Mouse (Mus musculus): Measurements from ENCODE around the gene Olfr1215. TPM values are rescaled to one million over a fixed set of nuclear protein-coding genes. Genes with fewer than 3 reads are reported as not detected.
"Not testable (repeated sequence)": the region's sequence is repeated elsewhere in the genome, so short reads cannot be mapped to it uniquely, and the experiment has no call there.

The Olfr1215 gene
- not detected in 2 replicates for polyA plus RNA-seq (2014; fragmentation: Nextera tagmentation; extraction: Ambion mirVana)

GRCm38 (mm10) chr2:89006873-89007272 lies at the start of gene Olfr1215:
Gene Olfr1215 (minus strand): TSS chr2:89006973.
- Histone ChIP-seq H3K4me1 (ENCODE audit: control insufficient read depth, insufficient read depth, low read length) (no peaks in the 10 kb centered on the region), H3K36me3 (ENCODE audit: control insufficient read depth, insufficient read depth, low read length) (no peaks in the 10 kb centered on the region), H3K27ac (ENCODE audit: low read depth, low read length) (no peak within 1 kb of the TSS), H3K9me3 (replicated peaks; ENCODE audit: control insufficient read depth, low read length) (no peaks in the 10 kb centered on the region), H3K27me3 (replicated peaks; ENCODE audit: control insufficient read depth, insufficient read depth, low read length) (no peaks in the 10 kb centered on the region), H3K9ac (ENCODE audit: low read length) (no peak within 1 kb of the TSS), H3K4me3 (ENCODE audit: low read depth, low read length) (no peak within 1 kb of the TSS), H3K4me2 (ENCODE audit: low read length) (no peak within 1 kb of the TSS)
- ATAC-seq (no peak), DNase-seq (ENCODE audit: low spot score) (no peak)
- 78% methylated on average over 2 of the region's 2 CpGs for WGBS

- Histone ChIP-seq H3K4me1 (ENCODE audit: control insufficient read depth, insufficient read depth, low read length) (no peaks in the 10 kb centered on the region), H3K36me3 (ENCODE audit: control insufficient read depth, insufficient read depth, low read length) (no peaks in the 10 kb centered on the region), H3K27me3 (replicated peaks; ENCODE audit: control insufficient read depth, insufficient read depth, low read length) (no peaks in the 10 kb centered on the region), H3K4me3 (ENCODE audit: low read depth, low read length) (no peak within 1 kb of the TSS), H3K9ac (ENCODE audit: low read length) (no peak within 1 kb of the TSS), H3K9me3 (replicated peaks; ENCODE audit: control insufficient read depth, low read length) (no peaks in the 10 kb centered on the region), H3K27ac (ENCODE audit: low read depth, low read length) (no peak within 1 kb of the TSS), H3K4me2 (ENCODE audit: low read length) (no peak within 1 kb of the TSS)
- 69% methylated on average over 2 of the region's 2 CpGs for WGBS
- ATAC-seq: no peak
- no peak for DNase-seq (ENCODE audit: low spot score)
Measured at GRCm38 (mm10) chr2:89031965-89032364, 25.2 kb upstream of the Olfr1215 start, which contains the start of gene Olfr1217. Gene Olfr1217 (minus strand): TSS chr2:89032065.

- ATAC-seq; H3K27me3 ChIP-seq (replicated peaks; ENCODE audit: control insufficient read depth, insufficient read depth, low read length); H3K4me2 ChIP-seq (ENCODE audit: low read length); H3K27ac ChIP-seq (ENCODE audit: low read depth, low read length); H3K36me3 ChIP-seq (ENCODE audit: control insufficient read depth, insufficient read depth, low read length); DNase-seq (ENCODE audit: low spot score); H3K4me1 ChIP-seq (ENCODE audit: control insufficient read depth, insufficient read depth, low read length); H3K9ac ChIP-seq (ENCODE audit: low read length); H3K9me3 ChIP-seq (replicated peaks; ENCODE audit: control insufficient read depth, low read length); H3K4me3 ChIP-seq (ENCODE audit: low read depth, low read length): not testable (repeated sequence)
- WGBS: 70% methylated on average over 3 of the region's 3 CpGs
Measured at GRCm38 (mm10) chr2:89021436-89021835, 14.7 kb upstream of the Olfr1215 start.

GRCm38 (mm10) chr2:89018240-89018639 lies 11.5 kb upstream of the Olfr1215 start, which contains the start of gene Olfr1216:
Gene Olfr1216 (minus strand): TSS chr2:89018340.
- Histone ChIP-seq H3K36me3 (ENCODE audit: control insufficient read depth, insufficient read depth, low read length) (no peaks in the 10 kb centered on the region), H3K4me3 (ENCODE audit: low read depth, low read length) (no peak within 1 kb of the TSS), H3K4me2 (ENCODE audit: low read length) (no peak within 1 kb of the TSS), H3K9ac (ENCODE audit: low read length) (no peak within 1 kb of the TSS), H3K27ac (ENCODE audit: low read depth, low read length) (no peak within 1 kb of the TSS), H3K27me3 (replicated peaks; ENCODE audit: control insufficient read depth, insufficient read depth, low read length) (no peaks in the 10 kb centered on the region), H3K9me3 (replicated peaks; ENCODE audit: control insufficient read depth, low read length) (no peaks in the 10 kb centered on the region), H3K4me1 (ENCODE audit: control insufficient read depth, insufficient read depth, low read length) (no peaks in the 10 kb centered on the region)
- no peak for DNase-seq (ENCODE audit: low spot score)
- ATAC-seq: no peak
- whole genome bisulfite sequencing: 90% methylated on average over 1 of the region's 1 CpGs

GRCm38 (mm10) chr2:88992553-88992952 lies 14.2 kb downstream of the Olfr1215 start, which contains the start of gene Olfr1214:
Gene Olfr1214 (minus strand): TSS chr2:88992653.
- Histone ChIP-seq H3K27ac (ENCODE audit: low read depth, low read length) (no peak within 1 kb of the TSS), H3K9me3 (replicated peaks; ENCODE audit: control insufficient read depth, low read length) (no peaks in the 10 kb centered on the region), H3K4me2 (ENCODE audit: low read length) (no peak within 1 kb of the TSS), H3K4me3 (ENCODE audit: low read depth, low read length) (no peak within 1 kb of the TSS), H3K9ac (ENCODE audit: low read length) (no peak within 1 kb of the TSS), H3K4me1 (ENCODE audit: control insufficient read depth, insufficient read depth, low read length) (no peaks in the 10 kb centered on the region), H3K36me3 (ENCODE audit: control insufficient read depth, insufficient read depth, low read length) (no peaks in the 10 kb centered on the region), H3K27me3 (replicated peaks; ENCODE audit: control insufficient read depth, insufficient read depth, low read length) (no peaks in the 10 kb centered on the region)
- DNase-seq (ENCODE audit: low spot score) (no peak), ATAC-seq (no peak)
- WGBS: 87% methylated on average over 1 of the region's 1 CpGs

- Histone ChIP-seq H3K27ac (ENCODE audit: low read depth, low read length) (no peak within 1 kb of the TSS), H3K27me3 (replicated peaks; ENCODE audit: control insufficient read depth, insufficient read depth, low read length) (no peaks in the 10 kb centered on the region), H3K9me3 (replicated peaks; ENCODE audit: control insufficient read depth, low read length) (no peaks in the 10 kb centered on the region), H3K4me3 (ENCODE audit: low read depth, low read length) (no peak within 1 kb of the TSS), H3K9ac (ENCODE audit: low read length) (no peak within 1 kb of the TSS), H3K36me3 (ENCODE audit: control insufficient read depth, insufficient read depth, low read length) (no peaks in the 10 kb centered on the region), H3K4me2 (ENCODE audit: low read length) (no peak within 1 kb of the TSS), H3K4me1 (ENCODE audit: control insufficient read depth, insufficient read depth, low read length) (no peaks in the 10 kb centered on the region)
- no peak for ATAC-seq
- 87% methylated on average over 1 of the region's 1 CpGs for WGBS
- DNase-seq (ENCODE audit: low spot score): no peak
Measured at GRCm38 (mm10) chr2:88980181-88980580, 26.6 kb downstream of the Olfr1215 start, which contains the start of gene Gm13762. Gene Gm13762 (minus strand): TSS chr2:88980281.

- H3K9ac ChIP-seq (ENCODE audit: low read length): no peak within 1 kb of the TSS
- no peaks in the 10 kb centered on the region for H3K36me3 ChIP-seq (ENCODE audit: control insufficient read depth, insufficient read depth, low read length)
- no peak within 1 kb of the TSS for H3K4me3 ChIP-seq (ENCODE audit: low read depth, low read length)
- DNase-seq (ENCODE audit: low spot score) (no peak), ATAC-seq (no peak)
- no peaks in the 10 kb centered on the region for H3K9me3 ChIP-seq (replicated peaks; ENCODE audit: control insufficient read depth, low read length)
- H3K4me2 ChIP-seq (ENCODE audit: low read length): no peak within 1 kb of the TSS
- H3K4me1 ChIP-seq (ENCODE audit: control insufficient read depth, insufficient read depth, low read length): no peaks in the 10 kb centered on the region
- H3K27me3 ChIP-seq (replicated peaks; ENCODE audit: control insufficient read depth, insufficient read depth, low read length): no peaks in the 10 kb centered on the region
- no peak within 1 kb of the TSS for H3K27ac ChIP-seq (ENCODE audit: low read depth, low read length)
Measured at GRCm38 (mm10) chr2:88953669-88954068, 53.1 kb downstream of the Olfr1215 start, which contains the start of gene Olfr1212. Gene Olfr1212 (plus strand): TSS chr2:88953969.

Other genes with a start within 250 kb of the Olfr1215 start
- gene Olfr1199, start 246.5 kb downstream of the Olfr1215 start, polyA plus RNA-seq (2014; fragmentation: Nextera tagmentation; extraction: Ambion mirVana): not detected in 2 replicates
- not detected in 2 replicates for gene Olfr1200, start 236.5 kb downstream of the Olfr1215 start, polyA plus RNA-seq (2014; fragmentation: Nextera tagmentation; extraction: Ambion mirVana)
- gene Olfr1201, start 213.9 kb downstream of the Olfr1215 start, polyA plus RNA-seq (2014; fragmentation: Nextera tagmentation; extraction: Ambion mirVana): not detected in 2 replicates
- not detected in 2 replicates for gene Olfr1202, start 192.5 kb downstream of the Olfr1215 start, polyA plus RNA-seq (2014; fragmentation: Nextera tagmentation; extraction: Ambion mirVana)
- not detected in 2 replicates for gene Olfr1205, start 177.2 kb downstream of the Olfr1215 start, polyA plus RNA-seq (2014; fragmentation: Nextera tagmentation; extraction: Ambion mirVana)
- not detected in 2 replicates for gene Olfr1204, start 157.7 kb downstream of the Olfr1215 start, polyA plus RNA-seq (2014; fragmentation: Nextera tagmentation; extraction: Ambion mirVana)
- not detected in 2 replicates for gene Olfr1206, start 143.7 kb downstream of the Olfr1215 start, polyA plus RNA-seq (2014; fragmentation: Nextera tagmentation; extraction: Ambion mirVana)
- not detected in 2 replicates for gene Olfr1208, start 104.7 kb downstream of the Olfr1215 start, polyA plus RNA-seq (2014; fragmentation: Nextera tagmentation; extraction: Ambion mirVana)
- gene Olfr1209, start 91.8 kb downstream of the Olfr1215 start, polyA plus RNA-seq (2014; fragmentation: Nextera tagmentation; extraction: Ambion mirVana): not detected in 2 replicates
- not detected in 2 replicates for gene Olfr1211, start 68.9 kb downstream of the Olfr1215 start, polyA plus RNA-seq (2014; fragmentation: Nextera tagmentation; extraction: Ambion mirVana)
- gene Olfr1212, start 53.0 kb downstream of the Olfr1215 start, polyA plus RNA-seq (2014; fragmentation: Nextera tagmentation; extraction: Ambion mirVana): not detected in 2 replicates
- gene Gm13762, start 26.7 kb downstream of the Olfr1215 start, polyA plus RNA-seq (2014; fragmentation: Nextera tagmentation; extraction: Ambion mirVana): not detected in 2 replicates
- gene Olfr1214, start 14.3 kb downstream of the Olfr1215 start, polyA plus RNA-seq (2014; fragmentation: Nextera tagmentation; extraction: Ambion mirVana): not detected in 2 replicates
- gene Olfr1216, start 11.4 kb upstream of the Olfr1215 start, polyA plus RNA-seq (2014; fragmentation: Nextera tagmentation; extraction: Ambion mirVana): not detected in 2 replicates
- gene Olfr1217, start 25.1 kb upstream of the Olfr1215 start, polyA plus RNA-seq (2014; fragmentation: Nextera tagmentation; extraction: Ambion mirVana): not detected in 2 replicates
- not detected in 2 replicates for gene Olfr1218, start 54.2 kb upstream of the Olfr1215 start, polyA plus RNA-seq (2014; fragmentation: Nextera tagmentation; extraction: Ambion mirVana)
- not detected in 2 replicates for gene Olfr1219, start 76.5 kb upstream of the Olfr1215 start, polyA plus RNA-seq (2014; fragmentation: Nextera tagmentation; extraction: Ambion mirVana)
- gene Olfr1220, start 99.9 kb upstream of the Olfr1215 start, polyA plus RNA-seq (2014; fragmentation: Nextera tagmentation; extraction: Ambion mirVana): not detected in 2 replicates
- not detected in 2 replicates for gene Olfr1221, start 110.3 kb upstream of the Olfr1215 start, polyA plus RNA-seq (2014; fragmentation: Nextera tagmentation; extraction: Ambion mirVana)
- not detected in 2 replicates for gene Olfr1222, start 126.1 kb upstream of the Olfr1215 start, polyA plus RNA-seq (2014; fragmentation: Nextera tagmentation; extraction: Ambion mirVana)
- not detected in 2 replicates for gene Olfr1223, start 144.6 kb upstream of the Olfr1215 start, polyA plus RNA-seq (2014; fragmentation: Nextera tagmentation; extraction: Ambion mirVana)
- gene Olfr1224-ps1, start 157.1 kb upstream of the Olfr1215 start, polyA plus RNA-seq (2014; fragmentation: Nextera tagmentation; extraction: Ambion mirVana): not detected in 2 replicates
- gene Olfr1225, start 167.7 kb upstream of the Olfr1215 start, polyA plus RNA-seq (2014; fragmentation: Nextera tagmentation; extraction: Ambion mirVana): not detected in 2 replicates
- not detected in 2 replicates for gene Olfr1226, start 193.1 kb upstream of the Olfr1215 start, polyA plus RNA-seq (2014; fragmentation: Nextera tagmentation; extraction: Ambion mirVana)
- gene Olfr1228, start 247.1 kb upstream of the Olfr1215 start, polyA plus RNA-seq (2014; fragmentation: Nextera tagmentation; extraction: Ambion mirVana): not detected in 2 replicates

All from forebrain, embryonic 14.5 days (tissue).